Mouse (Mus musculus): ENCODE data around the gene S100a2. TPM values are rescaled to one million over a fixed set of nuclear protein-coding genes. Genes with fewer than 3 reads are reported as not detected.

Gene S100a2
- polyA plus RNA-seq, 1 experiment = not detected

DNA sequence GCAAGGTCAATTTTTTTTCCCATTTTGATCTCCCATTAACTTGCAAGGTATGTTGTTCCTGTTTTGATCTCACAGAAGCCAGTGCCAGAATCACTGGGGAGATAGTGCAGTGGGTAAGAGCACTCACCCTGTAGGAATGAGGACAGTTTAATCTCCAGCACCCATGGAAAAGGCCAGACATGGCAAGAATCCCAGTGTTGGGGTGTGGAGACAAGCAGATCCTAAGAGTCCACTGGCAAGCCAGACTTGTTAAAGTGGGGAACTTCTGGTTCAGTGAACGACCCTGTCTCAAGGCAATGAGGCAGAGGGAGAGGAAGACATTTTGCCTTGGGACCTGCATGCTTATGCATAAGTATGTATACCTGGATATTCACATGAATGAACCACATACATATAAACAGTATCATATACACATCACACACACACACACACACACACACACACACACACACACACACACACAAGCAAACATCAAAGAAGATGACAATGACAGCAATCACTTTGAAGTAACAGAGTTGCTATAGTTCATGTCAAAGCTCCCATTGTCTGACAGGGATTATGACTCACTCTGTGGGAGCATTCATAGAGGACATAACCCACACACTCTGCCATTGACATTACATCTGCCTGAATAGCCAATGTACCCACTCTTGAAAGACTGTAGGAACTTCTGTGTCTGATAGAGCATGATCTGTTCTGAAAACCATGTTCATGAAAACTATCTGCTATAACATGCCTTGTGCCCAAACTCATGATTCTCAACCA is 48.6 kb downstream of the S100a2 start:
- Histone ChIP-seq H3K27me3 (ENCODE audit: control insufficient read depth) (no peaks in the 10 kb centered on the region), H3K36me3 (ENCODE audit: control insufficient read depth) (no peaks in the 10 kb centered on the region)

DNA sequence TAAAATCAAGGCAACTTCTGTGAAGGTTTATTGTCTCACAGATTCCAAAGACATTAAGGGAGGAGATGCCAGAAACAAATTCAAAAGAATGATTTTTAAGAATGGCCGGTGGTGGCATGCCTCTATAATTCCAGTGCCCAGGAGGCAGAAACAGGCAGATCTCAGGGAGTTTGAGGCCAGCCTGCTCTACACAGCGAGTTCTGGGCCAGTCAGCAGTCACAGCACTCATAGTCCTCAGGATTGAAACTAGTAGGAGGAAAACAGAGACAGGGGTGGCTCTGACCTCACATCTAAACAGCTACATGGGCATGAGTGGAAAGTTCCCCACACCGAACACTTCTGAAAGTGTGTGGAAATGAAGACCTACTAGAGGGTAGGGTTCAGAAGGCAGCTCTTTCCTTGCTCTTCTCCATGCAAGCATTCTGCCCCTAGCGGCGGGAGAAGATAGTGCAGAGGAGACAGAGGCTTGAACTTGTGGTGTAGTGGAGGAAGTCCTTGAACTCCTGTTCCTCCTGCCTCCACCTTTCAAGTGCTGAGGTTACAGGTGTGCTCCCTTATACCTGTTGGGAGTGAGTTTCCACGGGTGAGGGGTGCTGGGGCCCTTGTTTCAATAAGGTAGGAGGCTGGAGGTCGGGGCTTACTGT is 49.6 kb downstream of the S100a2 start:
- TF ChIP-seq TAL1 (IDR thresholded peaks at IDR 0.05; ENCODE audit: low read length) = no peak
- no peak for TF ChIP-seq GATA1 (IDR thresholded peaks at IDR 0.05; ENCODE audit: low read length)
- Histone ChIP-seq H3K4me1 (ENCODE audit: control insufficient read depth) (no peaks in the 10 kb centered on the region), H3K36me3 (ENCODE audit: control insufficient read depth) (no peaks in the 10 kb centered on the region), H3K9me3 (ENCODE audit: control insufficient read depth, low read length) (no peaks in the 10 kb centered on the region), H3K27me3 (ENCODE audit: control insufficient read depth) (no peaks in the 10 kb centered on the region), H3K4me3 (replicated peaks) (no peak overlapping the region)

More for the DNA sequence above, 48.6 kb downstream of the S100a2 start:
- Histone ChIP-seq H3K9me3 (ENCODE audit: control insufficient read depth, low read length) (no peaks in the 10 kb centered on the region), H3K4me1 (ENCODE audit: control insufficient read depth) (no peaks in the 10 kb centered on the region), H3K4me3 (replicated peaks) (no peak overlapping the region)
- TF ChIP-seq GATA1 (IDR thresholded peaks at IDR 0.05; ENCODE audit: low read length) = no peak
- TF ChIP-seq TAL1 (IDR thresholded peaks at IDR 0.05; ENCODE audit: low read length) = no peak

DNA sequence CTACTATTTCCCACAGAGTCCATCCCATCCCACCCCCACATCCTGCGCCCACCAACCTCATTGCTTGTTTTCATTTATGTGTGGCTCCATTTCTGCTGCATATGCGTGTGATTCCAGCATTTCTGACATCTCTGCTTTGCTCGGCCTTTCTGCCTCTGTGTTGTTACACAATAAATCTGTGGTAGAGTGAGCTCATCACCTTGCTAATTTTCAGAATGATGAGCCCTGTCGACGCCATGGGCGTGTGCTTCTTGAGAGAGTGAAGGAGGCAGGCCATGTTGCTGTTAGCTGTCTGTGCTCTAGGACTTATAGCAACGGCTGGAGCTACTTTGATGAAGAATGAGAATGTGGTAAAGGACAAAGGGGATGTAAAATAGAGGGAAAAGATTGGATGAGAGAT is 50.9 kb downstream of the S100a2 start:
- no peaks in the 10 kb centered on the region for H3K4me1 ChIP-seq (ENCODE audit: control insufficient read depth)
- H3K27me3 ChIP-seq (ENCODE audit: control insufficient read depth) = no peaks in the 10 kb centered on the region
- TF ChIP-seq TAL1 (IDR thresholded peaks at IDR 0.05; ENCODE audit: low read length) (no peak), GATA1 (IDR thresholded peaks at IDR 0.05; ENCODE audit: low read length) (no peak)
- H3K9me3 ChIP-seq (ENCODE audit: control insufficient read depth, low read length) = no peaks in the 10 kb centered on the region
- H3K36me3 ChIP-seq (ENCODE audit: control insufficient read depth) = no peaks in the 10 kb centered on the region
- no peak overlapping the region for H3K4me3 ChIP-seq (replicated peaks)

Other genes with a start within 250 kb of the S100a2 start
- 0.08 and 0.18 TPM in 2 replicates for gene Slc27a3, start 200.3 kb upstream of the S100a2 start, polyA plus RNA-seq (2012)
- 1.7 and 2.2 TPM in 2 replicates for gene Ints3, start 156.6 kb upstream of the S100a2 start, polyA plus RNA-seq (2012)
- gene Npr1, start 124.4 kb upstream of the S100a2 start, polyA plus RNA-seq (2012) = 0.04 and 0.05 TPM in 2 replicates
- 1.1 and 1.6 TPM in 2 replicates for gene Ilf2, start 114.1 kb upstream of the S100a2 start, polyA plus RNA-seq (2012)
- gene Snapin, start 99.2 kb upstream of the S100a2 start, polyA plus RNA-seq (2012) = 0.11 and 0.14 TPM in 2 replicates
- gene Chtop, start 80.7 kb upstream of the S100a2 start, polyA plus RNA-seq (2012) = 7.2 and 8.0 TPM in 2 replicates
- gene S100a1, start 75.9 kb upstream of the S100a2 start, polyA plus RNA-seq (2012) = 0.15 and 0.23 TPM in 2 replicates
- 0.67 and 0.76 TPM in 2 replicates for gene S100a13, start 75.8 kb upstream of the S100a2 start, polyA plus RNA-seq (2012)
- gene S100a14, start 63.4 kb upstream of the S100a2 start, polyA plus RNA-seq (2012) = not detected in 2 replicates
- 0.23 and 0.51 TPM in 2 replicates for gene S100a16, start 53.0 kb upstream of the S100a2 start, polyA plus RNA-seq (2012)
- gene S100a3, start 29.7 kb upstream of the S100a2 start, polyA plus RNA-seq (2012) = not detected in 2 replicates
- not detected in 2 replicates for gene Gm42674, start 11.7 kb downstream of the S100a2 start, polyA plus RNA-seq (2012)
- not detected in 2 replicates for gene S100a4, start 13.5 kb downstream of the S100a2 start, polyA plus RNA-seq (2012)
- gene S100a5, start 18.3 kb downstream of the S100a2 start, polyA plus RNA-seq (2012) = not detected in 2 replicates
- gene S100a6, start 22.6 kb downstream of the S100a2 start, polyA plus RNA-seq (2012) = not detected in 2 replicates
- not detected in 2 replicates for gene S100a7a, start 63.8 kb downstream of the S100a2 start, polyA plus RNA-seq (2012)
- gene S100a8, start 78.7 kb downstream of the S100a2 start, polyA plus RNA-seq (2012) = not detected in 2 replicates
- 0.15 and 0.71 TPM in 2 replicates for gene S100a9, start 105.5 kb downstream of the S100a2 start, polyA plus RNA-seq (2012)
- not detected in 2 replicates for gene Pglyrp4, start 136.7 kb downstream of the S100a2 start, polyA plus RNA-seq (2012)
- gene Gm5849, start 187.6 kb downstream of the S100a2 start, polyA plus RNA-seq (2012) = not detected in 2 replicates